Mouse (Mus musculus) hindbrain, embryonic 16.5 days (tissue): ENCODE measurements around the gene Zcchc2. TPM values are rescaled to one million over a fixed set of nuclear protein-coding genes. Genes with fewer than 3 reads are reported as not detected.

ENCODE experiments used
- ATAC-seq: fragments of 200-750 bp; cut with Nextera tagmentation; 2 replicates; pipeline ENCODE4 v1.8.0; 2017; ENCODE audit warnings: moderate TSS enrichment, moderate library complexity
- H3K27ac ChIP-seq: fragments of 300-500 bp; sonication (generic); 2 replicates; pipeline ENCODE4 v1.5.1; 2014; ENCODE audit warnings: low read depth, mild to moderate bottlenecking, control low read depth, low read length, moderate library complexity
- H3K27me3 ChIP-seq: fragments of 300-500 bp; sonication (generic); replicated peaks from 2 replicates; pipeline ENCODE4 v1.6.1; 2014; ENCODE audit warnings: low read length; ENCODE audit not compliant: control insufficient read depth, insufficient read depth
- H3K36me3 ChIP-seq: fragments of 300-500 bp; sonication (generic); 2 replicates; pipeline ENCODE4 v1.6.1; 2014; ENCODE audit warnings: mild to moderate bottlenecking, low read length, moderate library complexity, mixed read lengths; ENCODE audit not compliant: control insufficient read depth, insufficient read depth
- H3K4me1 ChIP-seq: fragments of 300-500 bp; sonication (generic); 2 replicates; pipeline ENCODE4 v1.6.1; 2014; ENCODE audit warnings: low read depth, low read length; ENCODE audit not compliant: control insufficient read depth, insufficient read depth
- H3K4me2 ChIP-seq: fragments of 300-500 bp; sonication (generic); 2 replicates; pipeline ENCODE4 v1.6.1; 2014; ENCODE audit warnings: mild to moderate bottlenecking, low read length, control low read depth, moderate library complexity
- H3K4me3 ChIP-seq: fragments of 300-500 bp; sonication (generic); 2 replicates; pipeline ENCODE4 v1.5.1; 2014; ENCODE audit warnings: mild to moderate bottlenecking, low read length, control low read depth, moderate library complexity
- H3K9ac ChIP-seq: fragments of 300-500 bp; sonication (generic); 2 replicates; pipeline ENCODE4 v1.6.1; 2014; ENCODE audit warnings: low read depth, mild to moderate bottlenecking, control low read depth, low read length, moderate library complexity
- H3K9me3 ChIP-seq: fragments of 300-500 bp; sonication (generic); 2 replicates; pipeline ENCODE4 v1.6.1; 2014; ENCODE audit warnings: mild to moderate bottlenecking, low read length, moderate library complexity; ENCODE audit not compliant: control insufficient read depth
- WGBS: fragments of 180-500 bp; shearing (Covaris S2); extraction: QIAGEN DNeasy Blood & Tissue Kit; methylation state at CpG from one replicate; pipeline ENCODE4 v1.1.7; 2014; 5-methylcytosine and 5-hydroxymethylcytosine counted together
- polyA plus RNA-seq: library from polyadenylated mRNA; unstranded; fragments of >200 nt; fragmentation: Nextera tagmentation; extraction: Ambion mirVana; gene quantifications from 2 replicates; pipeline ENCODE4 v1.2.1, GENCODE M21; 2015

Zcchc2 gene
- polyA plus RNA-seq, 1 experiment from 2014 or later, result 2.9 TPM

DNA sequence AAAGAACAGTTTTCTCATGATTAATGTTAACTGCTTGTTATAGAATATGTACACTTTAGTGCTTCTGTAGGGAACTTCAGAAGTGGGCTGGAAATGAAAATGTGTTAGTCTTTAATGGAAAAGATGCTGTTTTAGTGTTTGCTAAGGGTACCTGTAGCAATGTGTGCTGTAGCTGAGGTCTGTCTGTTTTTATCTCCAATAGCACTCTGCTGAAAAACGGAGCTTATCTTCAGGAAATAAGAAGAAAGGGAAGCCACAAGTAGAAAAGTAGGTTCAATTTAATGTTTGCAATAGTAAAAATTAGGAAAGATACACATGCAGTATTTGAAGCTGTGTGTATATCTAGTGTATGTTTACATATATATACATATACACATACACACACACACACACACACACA is 32.8 kb downstream of the Zcchc2 start:
- 94% methylated on average over 1 of the region's 1 CpGs for WGBS
- Histone ChIP-seq H3K4me1 (no peaks in the 10 kb centered on the region), H3K27ac (no peak overlapping the region), H3K36me3 (peaks cover 30% of the 10 kb centered on the region), H3K4me3 (no peak overlapping the region), H3K4me2 (no peak overlapping the region), H3K9me3 (no peaks in the 10 kb centered on the region), H3K27me3 (no peaks in the 10 kb centered on the region), H3K9ac (no peak overlapping the region)
- no peak for ATAC-seq

DNA sequence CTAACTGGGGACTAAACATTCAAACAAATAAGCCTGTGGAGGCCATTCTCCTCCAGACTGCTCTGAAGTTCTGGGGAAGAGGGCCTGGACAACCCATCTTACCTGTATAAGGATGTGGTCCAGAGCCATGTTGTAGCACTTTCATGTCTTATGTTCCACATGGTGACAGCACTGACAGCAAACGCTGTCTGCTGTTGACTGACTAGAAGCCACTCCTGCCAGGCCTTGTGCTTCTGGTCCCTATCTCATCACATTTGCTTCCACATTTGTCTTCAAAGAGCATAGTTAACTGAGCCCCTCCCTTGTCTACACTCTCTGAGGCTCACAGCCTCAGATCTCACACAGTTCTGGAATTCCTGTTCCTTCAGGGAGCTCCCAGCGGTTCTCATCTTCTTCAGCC is 34.0 kb downstream of the Zcchc2 start:
- H3K36me3 ChIP-seq, result peaks cover 33% of the 10 kb centered on the region
- H3K27ac ChIP-seq, result no peak overlapping the region
- H3K27me3 ChIP-seq, result no peaks in the 10 kb centered on the region
- no peak overlapping the region for H3K9ac ChIP-seq
- no peaks in the 10 kb centered on the region for H3K4me1 ChIP-seq
- no peak for ATAC-seq
- H3K9me3 ChIP-seq, result no peaks in the 10 kb centered on the region
- 91% methylated on average over 2 of the region's 2 CpGs for WGBS
- H3K4me3 ChIP-seq, result no peak overlapping the region
- no peak overlapping the region for H3K4me2 ChIP-seq

DNA sequence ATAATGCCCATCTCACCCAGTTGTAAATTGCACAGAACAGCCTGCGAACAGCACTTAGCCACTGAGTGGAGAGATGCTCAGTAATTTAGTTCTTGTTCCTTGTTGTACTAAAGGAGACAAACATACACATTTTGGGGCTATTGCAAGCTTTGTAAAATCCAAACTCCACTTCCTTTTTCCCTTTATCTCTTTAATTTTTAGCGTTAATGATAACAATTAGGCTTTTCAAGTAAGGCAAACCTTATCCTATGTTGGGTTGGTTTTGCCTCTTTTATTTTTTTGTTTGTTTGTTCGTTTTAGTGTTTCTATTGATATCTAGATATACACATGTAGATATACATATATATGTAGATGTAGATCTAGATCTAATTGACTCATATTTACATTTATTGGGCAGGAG is 34.6 kb downstream of the Zcchc2 start:
- H3K4me2 ChIP-seq, result no peak overlapping the region
- H3K27ac ChIP-seq, result no peak overlapping the region
- no peak for ATAC-seq
- 97% methylated on average over 3 of the region's 3 CpGs for WGBS
- no peaks in the 10 kb centered on the region for H3K4me1 ChIP-seq
- H3K9ac ChIP-seq, result no peak overlapping the region
- no peaks in the 10 kb centered on the region for H3K27me3 ChIP-seq
- H3K36me3 ChIP-seq, result peaks cover 32% of the 10 kb centered on the region
- no peaks in the 10 kb centered on the region for H3K9me3 ChIP-seq
- no peak overlapping the region for H3K4me3 ChIP-seq

DNA sequence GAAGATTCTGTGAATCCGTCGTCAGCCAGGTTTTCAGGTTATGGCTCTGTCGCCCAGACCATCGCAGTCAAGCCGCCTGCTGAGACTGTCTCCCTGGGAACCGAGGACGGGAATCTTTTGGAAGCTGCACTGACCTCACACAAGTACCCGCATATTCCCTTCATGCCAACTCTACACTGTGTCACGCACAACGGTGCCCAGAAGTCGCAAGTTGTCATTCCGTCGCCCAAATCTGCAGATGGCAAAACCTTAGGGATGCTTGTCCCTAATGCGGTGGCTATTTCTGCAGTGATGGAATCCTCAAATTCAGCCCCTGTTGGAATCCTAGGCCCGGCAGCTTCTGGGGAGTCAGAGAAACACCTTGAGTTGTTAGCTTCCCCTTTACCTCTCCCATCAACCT is 39.6 kb downstream of the Zcchc2 start:
- no peak overlapping the region for H3K4me3 ChIP-seq
- H3K9me3 ChIP-seq, result no peaks in the 10 kb centered on the region
- no peak overlapping the region for H3K4me2 ChIP-seq
- no peaks in the 10 kb centered on the region for H3K27me3 ChIP-seq
- H3K27ac ChIP-seq, result no peak overlapping the region
- 89% methylated on average over 15 of the region's 15 CpGs for WGBS
- H3K36me3 ChIP-seq, result peaks cover 21% of the 10 kb centered on the region
- no peaks in the 10 kb centered on the region for H3K4me1 ChIP-seq
- ATAC-seq, result no peak
- no peak overlapping the region for H3K9ac ChIP-seq

DNA sequence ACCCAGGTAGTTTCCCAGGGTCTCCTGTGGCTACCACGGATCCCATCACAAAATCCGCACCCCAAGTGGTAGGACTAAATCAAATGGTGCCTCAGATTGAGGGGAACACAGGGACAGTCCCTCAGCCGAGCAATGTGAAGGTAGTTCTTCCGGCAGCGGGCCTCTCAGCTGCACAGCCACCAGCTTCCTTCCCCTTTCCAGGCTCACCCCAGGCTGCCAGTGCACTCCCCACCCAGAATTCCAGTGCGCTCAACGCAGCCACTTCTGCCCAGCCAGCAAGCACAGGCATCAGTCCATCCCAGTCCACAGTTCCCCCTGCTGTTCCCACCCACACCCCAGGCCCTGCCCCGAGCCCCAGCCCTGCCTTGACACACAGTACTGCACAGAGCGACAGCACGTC is 40.1 kb downstream of the Zcchc2 start:
- ATAC-seq, result 0 out of 2 replicates have a peak, but pooled peaks have one; percentile 41

DNA sequence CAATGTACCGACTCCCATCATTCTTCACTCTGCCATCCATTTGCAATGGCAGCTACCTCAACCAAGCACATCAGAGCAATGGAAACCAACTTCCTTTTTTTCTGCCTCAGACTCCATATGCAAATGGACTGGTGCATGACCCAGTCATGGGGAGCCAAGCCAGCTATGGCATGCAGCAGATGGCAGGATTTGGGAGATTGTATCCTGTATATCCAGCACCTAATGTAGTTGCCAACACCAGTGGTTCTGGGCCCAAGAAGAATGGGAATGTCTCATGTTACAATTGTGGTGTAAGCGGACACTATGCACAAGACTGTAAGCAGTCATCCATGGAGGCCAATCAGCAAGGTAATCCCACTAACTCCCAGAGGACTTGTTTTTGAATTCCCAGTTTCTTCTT is 40.7 kb downstream of the Zcchc2 start:
- H3K4me1 ChIP-seq, result no peaks in the 10 kb centered on the region
- no peaks in the 10 kb centered on the region for H3K9me3 ChIP-seq
- H3K27me3 ChIP-seq, result no peaks in the 10 kb centered on the region
- H3K4me2 ChIP-seq, result no peak overlapping the region
- H3K9ac ChIP-seq, result no peak overlapping the region
- no peak overlapping the region for H3K4me3 ChIP-seq
- ATAC-seq, result 0 out of 2 replicates have a peak, but pooled peaks have one; percentile 16
- H3K27ac ChIP-seq, result no peak overlapping the region
- WGBS, result 87% methylated on average over 2 of the region's 2 CpGs
- H3K36me3 ChIP-seq, result peaks cover 21% of the 10 kb centered on the region

More for the DNA sequence above, 40.1 kb downstream of the Zcchc2 start:
- no peaks in the 10 kb centered on the region for H3K4me1 ChIP-seq
- H3K27me3 ChIP-seq, result no peaks in the 10 kb centered on the region
- H3K27ac ChIP-seq, result no peak overlapping the region
- no peaks in the 10 kb centered on the region for H3K9me3 ChIP-seq
- H3K36me3 ChIP-seq, result peaks cover 21% of the 10 kb centered on the region
- no peak overlapping the region for H3K4me3 ChIP-seq
- no peak overlapping the region for H3K9ac ChIP-seq
- H3K4me2 ChIP-seq, result no peak overlapping the region
- 88% methylated on average over 10 of the region's 10 CpGs for WGBS

DNA sequence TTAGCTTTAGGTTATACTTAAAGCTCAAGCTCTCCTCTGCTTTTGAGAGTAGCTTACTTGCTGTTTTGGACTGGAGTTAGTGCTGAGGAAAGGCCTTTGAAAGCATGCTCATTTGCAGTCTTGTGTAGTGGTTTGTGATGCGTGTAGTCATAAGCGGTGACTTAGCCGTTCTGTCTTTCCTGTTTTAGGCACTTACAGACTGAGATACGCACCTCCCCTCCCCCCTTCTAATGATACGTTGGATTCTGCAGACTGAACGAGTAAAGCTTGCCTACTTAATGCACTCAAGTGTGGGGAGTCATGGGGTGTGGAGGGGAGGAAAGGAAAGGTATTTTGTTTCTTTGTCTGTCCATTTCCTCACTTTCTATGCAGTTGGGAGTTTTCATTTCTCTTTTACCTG is 41.7 kb downstream of the Zcchc2 start:
- no peak overlapping the region for H3K9ac ChIP-seq
- ATAC-seq, result peak; percentile 32; the same call in 1 of the 2 replicates
- H3K4me2 ChIP-seq, result no peak overlapping the region
- H3K36me3 ChIP-seq, result peaks cover 21% of the 10 kb centered on the region
- no peaks in the 10 kb centered on the region for H3K27me3 ChIP-seq
- H3K4me3 ChIP-seq, result no peak overlapping the region
- WGBS, result 72% methylated on average over 6 of the region's 6 CpGs
- H3K9me3 ChIP-seq, result no peaks in the 10 kb centered on the region
- no peaks in the 10 kb centered on the region for H3K4me1 ChIP-seq
- no peak overlapping the region for H3K27ac ChIP-seq

DNA sequence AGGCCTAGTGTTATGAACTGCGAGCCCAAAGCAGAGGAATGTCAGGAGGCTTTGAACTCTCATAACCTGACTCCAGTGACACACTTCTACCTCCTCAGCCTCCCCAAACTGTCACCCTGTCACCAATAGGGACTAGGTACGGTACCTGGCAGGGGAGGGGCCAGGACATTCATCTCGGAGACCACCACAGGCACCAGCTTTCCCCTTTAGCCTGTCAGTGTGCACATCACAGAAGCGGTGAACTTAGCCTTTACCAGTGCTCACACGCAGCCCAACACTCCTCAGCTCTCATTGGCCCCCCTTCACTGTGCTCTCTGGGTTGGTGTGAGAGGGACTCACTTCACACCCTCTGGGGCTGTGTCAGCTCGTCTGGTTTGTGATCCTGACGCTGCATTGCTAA is 44.6 kb downstream of the Zcchc2 start:
- Histone ChIP-seq H3K4me2 (no peak overlapping the region), H3K4me1 (peaks cover 2% of the 10 kb centered on the region; the same call in 1 of the 2 replicates), H3K4me3 (no peak overlapping the region), H3K9ac (no peak overlapping the region), H3K27me3 (no peaks in the 10 kb centered on the region), H3K9me3 (no peaks in the 10 kb centered on the region), H3K27ac (no peak overlapping the region), H3K36me3 (peaks cover 15% of the 10 kb centered on the region)
- WGBS, result 77% methylated on average over 7 of the region's 7 CpGs
- no peak for ATAC-seq

DNA sequence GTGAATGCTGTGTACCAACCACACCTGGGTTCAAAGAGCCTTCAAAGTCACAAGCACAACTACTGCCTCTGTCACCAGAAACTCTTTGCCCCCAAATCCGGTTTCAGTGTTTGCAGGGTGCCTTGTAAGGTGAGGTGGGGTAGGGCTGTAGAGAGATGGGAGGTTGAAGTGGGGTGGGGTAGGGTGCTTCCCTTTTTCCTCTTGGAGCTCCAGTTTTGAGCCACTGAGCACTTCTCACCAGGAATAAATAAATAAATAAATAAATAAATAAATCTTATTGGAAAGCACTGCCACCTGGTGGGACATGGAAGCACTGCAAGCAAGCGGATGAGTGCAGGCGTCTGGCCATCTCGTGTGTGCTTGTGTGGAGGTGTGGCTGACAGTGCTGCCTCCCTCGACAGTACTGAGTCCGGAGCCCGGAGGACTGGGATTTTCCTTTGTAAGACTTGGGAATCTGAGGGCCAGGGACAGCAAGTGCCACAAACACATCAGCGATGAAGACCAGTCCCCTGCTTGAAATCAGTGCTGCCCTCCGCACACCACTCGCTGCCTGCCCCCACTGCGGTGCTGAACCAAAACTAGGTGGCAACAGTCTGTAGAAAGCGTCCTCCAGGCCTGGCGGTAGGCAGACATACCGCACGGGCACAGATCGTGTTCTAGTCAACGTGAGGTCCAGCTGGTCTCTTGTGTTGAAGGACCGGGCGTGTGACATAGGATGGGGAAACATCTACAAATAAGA is 46.8 kb downstream of the Zcchc2 start:
- Histone ChIP-seq H3K4me3 (no peak overlapping the region), H3K4me1 (peaks cover 2% of the 10 kb centered on the region; the same call in 1 of the 2 replicates), H3K4me2 (no peak overlapping the region), H3K9me3 (no peaks in the 10 kb centered on the region), H3K27ac (no peak overlapping the region), H3K27me3 (no peaks in the 10 kb centered on the region), H3K36me3 (peaks cover 4% of the 10 kb centered on the region; the same call in 1 of the 2 replicates), H3K9ac (no peak overlapping the region)
- 62% methylated on average over 19 of the region's 19 CpGs for WGBS
- peak; percentile 72 for ATAC-seq
